Mouse (Mus musculus) erythroblast, embryonic 14.5 days (primary cell): ENCODE results near the gene Mapk8. TPM values are rescaled to one million over a fixed set of nuclear protein-coding genes. Genes with fewer than 3 reads are reported as not detected.

Source experiments
- H3K27me3 ChIP-seq: 2 replicates; pipeline ENCODE4 v1.6.1; 2012; ENCODE audit warnings: inconsistent platforms; ENCODE audit not compliant: control insufficient read depth
- H3K36me3 ChIP-seq: 2 replicates; pipeline ENCODE4 v1.6.1; 2012; ENCODE audit warnings: mild to moderate bottlenecking, inconsistent platforms; ENCODE audit not compliant: control insufficient read depth
- H3K4me1 ChIP-seq: 2 replicates; pipeline ENCODE4 v1.6.1; 2012; ENCODE audit warnings: inconsistent platforms; ENCODE audit not compliant: control insufficient read depth
- H3K4me3 ChIP-seq: replicated peaks from 2 replicates; pipeline ENCODE3; 2012; ENCODE audit warnings: moderate library complexity, mild to moderate bottlenecking, inconsistent platforms
- H3K9me3 ChIP-seq: 2 replicates; pipeline ENCODE4 v1.6.1; 2012; ENCODE audit warnings: low read length, inconsistent platforms, mixed read lengths; ENCODE audit not compliant: control insufficient read depth
- GATA1 ChIP-seq: IDR thresholded peaks from 2 replicates; pipeline ENCODE4 v1.6.1; 2012; ENCODE audit warnings: low read length, inconsistent platforms, mixed read lengths
- TAL1 ChIP-seq: IDR thresholded peaks from 3 replicates; pipeline ENCODE4 v1.6.1; 2012; ENCODE audit warnings: low read length, inconsistent platforms, mixed read lengths
- polyA plus RNA-seq: library from polyadenylated mRNA; stranded (reverse); fragments of >175 nt; gene quantifications from 2 replicates; pipeline ENCODE4 v1.2.3, GENCODE M21; 2012

Gene Mapk8
- polyA plus RNA-seq, 1 experiment, result 0.14 TPM

DNA sequence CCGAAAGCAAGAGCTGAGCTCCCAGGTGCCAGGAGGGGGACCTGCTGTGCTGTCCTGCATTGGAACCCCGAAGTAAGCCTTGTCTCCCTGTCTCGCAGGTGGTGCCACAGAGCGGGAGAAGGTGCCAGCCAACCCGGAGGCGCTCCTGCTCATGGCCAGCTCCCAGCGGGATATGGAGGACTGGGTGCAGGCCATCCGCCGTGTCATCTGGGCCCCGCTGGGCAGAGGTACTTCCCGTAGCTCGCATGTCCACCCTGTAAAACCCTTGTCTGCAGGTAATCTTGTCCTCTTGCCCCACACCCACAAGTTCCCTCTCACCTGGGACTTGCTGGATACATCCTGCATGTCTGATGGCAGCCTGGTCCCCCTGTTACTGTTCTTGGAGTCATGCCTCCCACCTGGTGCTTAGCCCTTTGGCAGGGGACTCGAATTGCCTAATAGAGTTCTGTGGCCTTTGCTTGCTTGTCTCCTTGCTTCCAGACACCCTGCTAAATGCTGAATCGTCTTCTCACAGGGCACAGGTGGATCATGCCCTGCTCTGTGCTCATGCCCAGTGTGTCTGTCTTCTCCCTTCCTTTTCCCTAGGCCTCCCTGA, 103.7 kb downstream of the Mapk8 start:
- H3K9me3 ChIP-seq, result no peaks in the 10 kb centered on the region
- no peaks in the 10 kb centered on the region for H3K4me1 ChIP-seq
- TF ChIP-seq GATA1, result no peak
- no peak for TF ChIP-seq TAL1
- no peak overlapping the region for H3K4me3 ChIP-seq
- no peaks in the 10 kb centered on the region for H3K36me3 ChIP-seq
- no peaks in the 10 kb centered on the region for H3K27me3 ChIP-seq

- no peak overlapping the region for H3K4me3 ChIP-seq
These were observed 108.3 kb downstream of the Mapk8 start for GRCm38 (mm10) chr14:33338684-33339083.

GRCm38 (mm10) chr14:33335733-33336132, 111.2 kb downstream of the Mapk8 start:
- no peaks in the 10 kb centered on the region for H3K4me1 ChIP-seq
- H3K27me3 ChIP-seq, result no peaks in the 10 kb centered on the region
- H3K9me3 ChIP-seq, result no peaks in the 10 kb centered on the region
- no peak for TF ChIP-seq TAL1
- no peak for TF ChIP-seq GATA1
- no peak overlapping the region for H3K4me3 ChIP-seq
- H3K36me3 ChIP-seq, result no peaks in the 10 kb centered on the region

More at GRCm38 (mm10) chr14:33338684-33339083, 108.3 kb downstream of the Mapk8 start:
- TF ChIP-seq GATA1, result no peak
- TF ChIP-seq TAL1, result no peak
- no peaks in the 10 kb centered on the region for H3K4me1 ChIP-seq
- H3K9me3 ChIP-seq, result no peaks in the 10 kb centered on the region
- H3K27me3 ChIP-seq, result no peaks in the 10 kb centered on the region
- H3K36me3 ChIP-seq, result no peaks in the 10 kb centered on the region

DNA sequence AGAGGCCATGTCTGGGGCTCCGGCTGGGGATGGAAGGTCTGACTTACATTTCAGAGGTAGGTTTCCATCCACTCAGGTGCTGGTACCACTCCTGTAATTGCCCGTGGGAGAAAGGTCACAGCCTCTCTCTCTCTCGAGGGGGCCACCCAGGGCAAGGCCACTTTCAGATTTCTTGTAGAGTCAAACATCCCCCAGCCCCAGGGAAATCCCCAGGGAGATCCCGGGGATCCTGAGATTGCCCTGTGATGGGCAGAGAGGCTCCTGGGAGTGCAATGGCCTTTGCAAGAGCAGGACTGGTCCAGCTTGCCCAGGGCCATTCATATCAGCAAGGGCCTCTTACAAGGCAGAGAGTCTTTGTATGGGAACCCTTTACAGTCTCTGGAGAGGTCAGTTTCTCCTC, 112.6 kb downstream of the Mapk8 start:
- Histone ChIP-seq H3K4me1 (no peaks in the 10 kb centered on the region), H3K27me3 (no peaks in the 10 kb centered on the region), H3K4me3 (no peak overlapping the region), H3K36me3 (no peaks in the 10 kb centered on the region), H3K9me3 (no peaks in the 10 kb centered on the region)
- TF ChIP-seq TAL1 (no peak), GATA1 (no peak)

DNA sequence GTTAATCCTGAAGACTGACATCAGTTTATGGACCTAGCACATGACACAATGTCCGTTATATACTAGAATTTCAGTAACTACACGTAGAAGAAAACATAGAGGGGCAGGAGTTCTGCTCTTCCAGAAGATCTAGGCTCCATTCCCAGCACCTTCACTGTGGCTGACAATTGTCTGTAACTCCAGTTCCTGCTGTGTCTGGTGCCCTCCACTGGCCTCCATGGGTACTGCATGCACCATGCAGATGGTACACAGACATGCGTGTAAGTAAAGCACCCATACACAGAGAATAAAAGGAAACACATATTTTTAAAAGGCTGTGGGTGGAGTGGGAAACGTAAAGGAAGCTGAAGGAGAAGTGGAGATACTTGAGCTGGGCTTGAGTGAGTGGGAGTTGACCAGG, 113.1 kb downstream of the Mapk8 start:
- H3K9me3 ChIP-seq, result no peaks in the 10 kb centered on the region

GRCm38 (mm10) chr14:33331627-33332026, 115.3 kb downstream of the Mapk8 start:
- no peak for TF ChIP-seq GATA1
- TF ChIP-seq TAL1, result no peak
- no peaks in the 10 kb centered on the region for H3K36me3 ChIP-seq
- no peaks in the 10 kb centered on the region for H3K9me3 ChIP-seq
- H3K4me3 ChIP-seq, result no peak overlapping the region
- no peaks in the 10 kb centered on the region for H3K4me1 ChIP-seq
- H3K27me3 ChIP-seq, result no peaks in the 10 kb centered on the region

More for the DNA sequence above, 113.1 kb downstream of the Mapk8 start:
- no peak overlapping the region for H3K4me3 ChIP-seq
- no peak for TF ChIP-seq TAL1
- H3K36me3 ChIP-seq, result no peaks in the 10 kb centered on the region
- H3K27me3 ChIP-seq, result no peaks in the 10 kb centered on the region
- H3K4me1 ChIP-seq, result no peaks in the 10 kb centered on the region

DNA sequence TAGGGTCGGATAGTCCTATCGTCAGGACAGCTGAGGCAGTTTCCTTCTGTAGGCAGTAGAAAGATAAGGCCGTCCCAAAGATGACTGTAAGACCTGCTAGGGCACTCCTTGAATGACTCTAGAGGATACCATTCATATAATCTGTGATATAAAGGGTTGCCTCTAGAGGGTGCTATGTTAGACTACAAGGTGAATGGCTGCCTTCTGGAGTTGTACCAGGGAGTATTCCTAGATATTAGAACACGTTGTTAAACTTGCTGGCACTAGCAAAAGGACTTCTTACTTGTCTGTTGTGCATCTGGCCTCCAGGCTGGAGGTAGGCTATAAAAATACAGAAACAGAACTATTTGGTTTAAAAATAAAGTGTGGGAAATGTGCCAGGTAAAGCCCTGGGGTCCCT, 116.0 kb downstream of the Mapk8 start:
- H3K9me3 ChIP-seq, result no peaks in the 10 kb centered on the region
- H3K4me1 ChIP-seq, result no peaks in the 10 kb centered on the region
- no peak for TF ChIP-seq TAL1
- TF ChIP-seq GATA1, result no peak
- no peaks in the 10 kb centered on the region for H3K36me3 ChIP-seq
- no peak overlapping the region for H3K4me3 ChIP-seq
- no peaks in the 10 kb centered on the region for H3K27me3 ChIP-seq

DNA sequence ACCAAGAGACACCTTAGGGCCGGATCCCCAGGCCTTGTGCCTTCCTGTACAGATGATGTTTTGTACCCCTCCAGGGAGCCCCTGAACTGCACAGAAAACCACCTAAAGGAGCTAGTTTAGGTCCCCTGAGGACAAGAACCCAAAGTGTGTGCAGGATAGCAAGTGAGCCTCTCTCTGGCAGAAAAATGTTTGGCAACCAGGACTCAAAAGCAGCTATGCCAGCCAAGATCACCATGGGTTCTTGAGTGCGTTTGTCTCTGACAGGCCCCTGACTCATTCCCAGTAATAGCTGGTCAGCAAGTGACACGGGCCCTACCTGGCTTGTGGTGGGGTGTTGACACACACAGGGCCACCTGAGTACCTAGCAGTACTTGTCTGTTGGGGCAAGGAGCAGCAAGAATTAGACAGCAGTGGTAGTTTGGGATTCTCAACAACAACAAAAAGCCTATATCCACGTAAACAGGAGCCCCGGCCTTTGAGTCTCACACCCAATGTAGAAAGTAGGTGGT, 117.6 kb downstream of the Mapk8 start:
- TF ChIP-seq GATA1 (no peak), TAL1 (no peak)
- no peaks in the 10 kb centered on the region for H3K9me3 ChIP-seq
- H3K27me3 ChIP-seq, result no peaks in the 10 kb centered on the region
- H3K36me3 ChIP-seq, result no peaks in the 10 kb centered on the region
- H3K4me3 ChIP-seq, result no peak overlapping the region
- no peaks in the 10 kb centered on the region for H3K4me1 ChIP-seq

GRCm38 (mm10) chr14:33328369-33328768, 118.6 kb downstream of the Mapk8 start:
- Histone ChIP-seq H3K4me3 (no peak overlapping the region), H3K4me1 (no peaks in the 10 kb centered on the region), H3K27me3 (no peaks in the 10 kb centered on the region; the same call in 1 of the 2 replicates), H3K9me3 (no peaks in the 10 kb centered on the region), H3K36me3 (no peaks in the 10 kb centered on the region)
- TF ChIP-seq GATA1, result no peak
- TF ChIP-seq TAL1, result no peak

Other genes starting within 250 kb of the Mapk8 start
- 0.02 TPM in 1 of 2 replicates, not detected in the other for gene Arhgap22, start 233.1 kb downstream of the Mapk8 start, polyA plus RNA-seq
- gene Frmpd2, start 24.5 kb upstream of the Mapk8 start, polyA plus RNA-seq, result not detected in 2 replicates
- gene Ptpn20, start 142.0 kb upstream of the Mapk8 start, polyA plus RNA-seq, result 0.01 TPM in 1 of 2 replicates, not detected in the other